8 mouse cellular contexts compared by ENCODE assay signal in the genomic region with DNA sequence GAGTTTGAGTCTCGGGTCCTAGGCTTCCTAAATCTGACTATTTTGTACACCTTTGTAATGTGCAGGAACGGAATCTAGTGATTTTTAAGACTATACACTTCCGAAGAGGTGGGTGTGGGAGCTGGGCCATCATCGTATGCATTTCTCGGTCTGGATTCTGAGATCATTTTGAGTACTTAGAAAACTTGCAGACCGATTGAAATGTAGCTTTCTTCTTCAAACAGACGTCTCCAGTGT. TPM values are rescaled to one million over a fixed set of nuclear protein-coding genes. Genes with fewer than 3 reads are reported as not detected.
DNase-seq lines count a peak whose midpoint lies in the region; ATAC-seq lines count a peak whose summit lies in the region.

A gene (plus strand): TSS at position 138 of the 237 bp plus-strand sequence.

- H3K9me3 ChIP-seq in erythroblast, embryonic 14.5 days (ENCODE audit: control insufficient read depth, low read length), result no peaks in the 10 kb centered on the region
- H3K9me3 ChIP-seq in neural tube, embryonic 11.5 days (ENCODE audit: control insufficient read depth, low read length), result no peaks in the 10 kb centered on the region
- no peaks in the 10 kb centered on the region for H3K9me3 ChIP-seq in intestine, embryonic 15.5 days
- no peaks in the 10 kb centered on the region; the same call in 1 of the 2 replicates for H3K9me3 ChIP-seq in neural tube, embryonic 15.5 days (replicated peaks)

- peaks cover 24% of the 10 kb centered on the region for H3K4me1 ChIP-seq in erythroblast, embryonic 14.5 days (ENCODE audit: control insufficient read depth)
- peaks cover 14% of the 10 kb centered on the region for H3K4me1 ChIP-seq in neural tube, embryonic 11.5 days (ENCODE audit: control insufficient read depth, insufficient read depth, low read length)
- H3K4me1 ChIP-seq in intestine, embryonic 15.5 days (replicated peaks), result no peaks in the 10 kb centered on the region; the same call in 1 of the 2 replicates
- H3K4me1 ChIP-seq in neural tube, embryonic 15.5 days, result peaks cover 31% of the 10 kb centered on the region

- peak within 1 kb of the TSS; percentile 96 for H3K9ac ChIP-seq in neural tube, embryonic 11.5 days (ENCODE audit: low read length)
- peak within 1 kb of the TSS; percentile 99 for H3K9ac ChIP-seq in intestine, embryonic 15.5 days
- H3K9ac ChIP-seq in neural tube, embryonic 15.5 days (replicated peaks), result peak within 1 kb of the TSS; percentile 94

- no peaks in the 10 kb centered on the region for H3K27me3 ChIP-seq in erythroblast, embryonic 14.5 days (ENCODE audit: control insufficient read depth)
- H3K27me3 ChIP-seq in neural tube, embryonic 11.5 days (ENCODE audit: control insufficient read depth, insufficient read depth, low read length), result no peaks in the 10 kb centered on the region
- H3K27me3 ChIP-seq in intestine, embryonic 15.5 days (replicated peaks), result no peaks in the 10 kb centered on the region
- H3K27me3 ChIP-seq in neural tube, embryonic 15.5 days (replicated peaks), result no peaks in the 10 kb centered on the region

- ATAC-seq in erythroblast, adult 5-6 weeks (replicated peaks; ENCODE audit: low FRiP score, poor library complexity, severe bottlenecking), result no peak
- no peak for ATAC-seq in neural tube, embryonic 11.5 days (ENCODE audit: insufficient read depth, low FRiP score, low TSS enrichment)
- no peak for ATAC-seq in intestine, embryonic 15.5 days
- ATAC-seq in neural tube, embryonic 15.5 days (ENCODE audit: low FRiP score), result no peak

- H3K27ac ChIP-seq in neural tube, embryonic 11.5 days (ENCODE audit: low read depth, low read length), result peak within 1 kb of the TSS; percentile 98
- peak within 1 kb of the TSS; percentile 100 for H3K27ac ChIP-seq in intestine, embryonic 15.5 days
- H3K27ac ChIP-seq in neural tube, embryonic 15.5 days (replicated peaks), result peak within 1 kb of the TSS; percentile 100

- 4% methylated on average over 7 of the region's 7 CpGs for whole genome bisulfite sequencing in neural tube, embryonic 11.5 days
- under 1% methylated on average over 7 of the region's 7 CpGs for WGBS in intestine, embryonic 15.5 days
- WGBS in neural tube, embryonic 15.5 days, result 4% methylated on average over 7 of the region's 7 CpGs

- peak within 1 kb of the TSS; percentile 100 for H3K4me3 ChIP-seq in erythroblast, embryonic 14.5 days (replicated peaks)
- H3K4me3 ChIP-seq in neural tube, embryonic 11.5 days (ENCODE audit: low read depth, low read length), result peak within 1 kb of the TSS; percentile 91
- peak within 1 kb of the TSS; percentile 92 for H3K4me3 ChIP-seq in intestine, embryonic 15.5 days (replicated peaks)
- peak within 1 kb of the TSS; percentile 91 for H3K4me3 ChIP-seq in neural tube, embryonic 15.5 days (replicated peaks)

- no peak for DNase-seq in neural tube, embryonic 11.5 days (ENCODE audit: low spot score)
- DNase-seq in neural tube, embryonic 10.5 days (ENCODE audit: extremely low spot score, low spot score), result no peak
- no peak for DNase-seq in adipocyte (ENCODE audit: low spot score)
- no peak for DNase-seq in cerebellum, adult 18-20 months

- H3K4me2 ChIP-seq in neural tube, embryonic 11.5 days (ENCODE audit: low read depth), result peak within 1 kb of the TSS; percentile 60
- H3K4me2 ChIP-seq in intestine, embryonic 15.5 days (replicated peaks), result peak within 1 kb of the TSS; percentile 55
- peak within 1 kb of the TSS; percentile 76 for H3K4me2 ChIP-seq in neural tube, embryonic 15.5 days

- H3K36me3 ChIP-seq in erythroblast, embryonic 14.5 days (ENCODE audit: control insufficient read depth), result peaks cover 16% of the 10 kb centered on the region
- no peaks in the 10 kb centered on the region for H3K36me3 ChIP-seq in neural tube, embryonic 11.5 days (ENCODE audit: control insufficient read depth, insufficient read depth, low read length)
- H3K36me3 ChIP-seq in intestine, embryonic 15.5 days, result no peaks in the 10 kb centered on the region
- H3K36me3 ChIP-seq in neural tube, embryonic 15.5 days, result no peaks in the 10 kb centered on the region

RNA-seq across cellular contexts. Expression of the gene that starts here (rescaled TPM):
- polyA plus RNA-seq in erythroblast, embryonic 14.5 days (2012), result 0.06 TPM in 1 of 2 replicates, not detected in the other
- total RNA-seq in erythroblast, adult 5-6 weeks (2015; ENCODE audit: low replicate concordance), result 6.0 TPM in 1 of 2 replicates, not detected in the other
- total RNA-seq in erythroblast, adult 5-6 weeks (2017; ENCODE audit: low replicate concordance), result not detected in 2 replicates
- polyA plus RNA-seq in neural tube, embryonic 11.5 days (2014; fragmentation: Nextera tagmentation; extraction: Ambion mirVana), result 5.5 and 6.4 TPM in 2 replicates
- 5.5 and 6.6 TPM in 2 replicates for polyA plus RNA-seq in intestine, embryonic 15.5 days (2015; fragmentation: Nextera tagmentation; extraction: Ambion mirVana)
- polyA plus RNA-seq in neural tube, embryonic 15.5 days (2015; fragmentation: Nextera tagmentation; extraction: Ambion mirVana), result 3.8 and 4.3 TPM in 2 replicates
